Mouse (Mus musculus): ENCODE results near the gene Dmrt1. TPM values are rescaled to one million over a fixed set of nuclear protein-coding genes. Genes with fewer than 3 reads are reported as not detected.

Dmrt1 gene
- total RNA-seq, 2 experiments from 2014 or later = not detected

- no peak for DNase-seq (ENCODE audit: low spot score in 2 of 2)
These were observed 59.0 kb downstream of the Dmrt1 start for GRCm38 (mm10) chr19:25564430-25564829.

- no peak for DNase-seq (ENCODE audit: low spot score in 2 of 2)
These were observed 64.4 kb downstream of the Dmrt1 start for GRCm38 (mm10) chr19:25569778-25570177.

- no peak for DNase-seq (ENCODE audit: low spot score in 2 of 2)
These were observed 69.0 kb downstream of the Dmrt1 start for GRCm38 (mm10) chr19:25574431-25574830.

- DNase-seq (ENCODE audit: low spot score in 2 of 2) = no peak
These were observed 69.8 kb downstream of the Dmrt1 start for GRCm38 (mm10) chr19:25574981-25575814.

- no peak for DNase-seq (ENCODE audit: low spot score in 2 of 2)
These were observed 72.9 kb downstream of the Dmrt1 start for GRCm38 (mm10) chr19:25578358-25578757.

GRCm38 (mm10) chr19:25579440-25579839 is 74.0 kb downstream of the Dmrt1 start:
- DNase-seq (ENCODE audit: low spot score in 2 of 2) = no peak

GRCm38 (mm10) chr19:25597717-25598232 is 92.4 kb downstream of the Dmrt1 start:
- no peak for DNase-seq (ENCODE audit: low spot score in 2 of 2)

GRCm38 (mm10) chr19:25598626-25599025 is 93.2 kb downstream of the Dmrt1 start:
- DNase-seq (ENCODE audit: low spot score in 2 of 2) = no peak

GRCm38 (mm10) chr19:25601966-25602365 is 96.5 kb downstream of the Dmrt1 start:
- DNase-seq (ENCODE audit: low spot score in 2 of 2) = no peak

GRCm38 (mm10) chr19:25607461-25608205 is 102.2 kb downstream of the Dmrt1 start:
- no peak for DNase-seq (ENCODE audit: low spot score in 2 of 2)

- DNase-seq (ENCODE audit: low spot score in 2 of 2) = no peak
These were observed 102.8 kb downstream of the Dmrt1 start for GRCm38 (mm10) chr19:25608206-25608580.

- DNase-seq (ENCODE audit: low spot score in 2 of 2) = no peak
These were observed 103.8 kb downstream of the Dmrt1 start for GRCm38 (mm10) chr19:25608961-25609850.

GRCm38 (mm10) chr19:25610015-25610410 is 104.6 kb downstream of the Dmrt1 start, which contains the start of gene Dmrt3:
Gene Dmrt3 (plus strand): TSS chr19:25610301.
- no peak for DNase-seq (ENCODE audit: low spot score in 2 of 2)

- DNase-seq (ENCODE audit: low spot score in 2 of 2) = no peak
These were observed 105.1 kb downstream of the Dmrt1 start for GRCm38 (mm10) chr19:25610411-25611111.

- DNase-seq (ENCODE audit: low spot score in 2 of 2) = no peak
These were observed 105.7 kb downstream of the Dmrt1 start for GRCm38 (mm10) chr19:25611116-25611515.

- no peak for DNase-seq (ENCODE audit: low spot score in 2 of 2)
These were observed 106.7 kb downstream of the Dmrt1 start for GRCm38 (mm10) chr19:25611876-25612805.

GRCm38 (mm10) chr19:25612806-25613295 is 107.4 kb downstream of the Dmrt1 start:
- DNase-seq (ENCODE audit: low spot score in 2 of 2) = no peak

GRCm38 (mm10) chr19:25613476-25614300 is 108.3 kb downstream of the Dmrt1 start:
- DNase-seq (ENCODE audit: low spot score in 2 of 2) = no peak

Measured in adrenal gland, postnatal 4 days (tissue).